Mouse (Mus musculus) small intestine, adult 2 months (tissue): ENCODE data around the gene Armc8. TPM values are rescaled to one million over a fixed set of nuclear protein-coding genes. Genes with fewer than 3 reads are reported as not detected.

ENCODE experiments used
- H3K27ac ChIP-seq: fragments of 200-500 bp; 2 replicates; pipeline ENCODE4 v1.5.1; 2012; ENCODE audit warnings: low read depth, low read length, control low read depth, inconsistent platforms; ENCODE audit not compliant: insufficient read depth
- H3K27me3 ChIP-seq: fragments of 200-500 bp; 2 replicates; pipeline ENCODE4 v1.6.1; 2012; ENCODE audit warnings: mild to moderate bottlenecking, moderate library complexity, low read length, inconsistent platforms; ENCODE audit not compliant: control insufficient read depth, insufficient read depth
- H3K36me3 ChIP-seq: fragments of 200-500 bp; 2 replicates; pipeline ENCODE4 v1.6.1; 2012; ENCODE audit warnings: mild to moderate bottlenecking, low read length, control low read depth, inconsistent platforms; ENCODE audit not compliant: control insufficient read depth, insufficient read depth
- H3K4me1 ChIP-seq: fragments of 200-500 bp; 2 replicates; pipeline ENCODE4 v1.6.1; 2012; ENCODE audit warnings: low read length, inconsistent platforms, mixed read lengths; ENCODE audit not compliant: control insufficient read depth, insufficient read depth, insufficient read length
- H3K4me3 ChIP-seq: fragments of 200-500 bp; 2 replicates; pipeline ENCODE4 v1.5.1; 2012; ENCODE audit warnings: low read depth, mild to moderate bottlenecking, control low read depth, inconsistent platforms, low read length, moderate library complexity
- CTCF ChIP-seq: fragments of 200-500 bp; IDR thresholded peaks from 2 replicates; pipeline ENCODE4 v1.5.1; 2012; ENCODE audit warnings: low read depth, mild to moderate bottlenecking, control low read depth, inconsistent platforms, low read length, moderate library complexity, mixed read lengths; ENCODE audit not compliant: insufficient replicate concordance, insufficient read length; ENCODE audit errors: extremely low read depth
- POLR2A ChIP-seq: fragments of 200-500 bp; IDR thresholded peaks from 2 replicates; pipeline ENCODE4 v1.6.1; 2012; ENCODE audit warnings: low read depth, mild to moderate bottlenecking, control low read depth, inconsistent platforms, low read length, moderate library complexity
- WGBS: fragments of 180-500 bp; shearing (Covaris S2); methylation state at CpG from one replicate; pipeline ENCODE4 v1.1.7; 2018; 5-methylcytosine and 5-hydroxymethylcytosine counted together
- polyA plus RNA-seq: library from polyadenylated mRNA; depleted of rRNA; stranded (reverse); fragments of >200 nt; gene quantifications from 2 replicates; pipeline ENCODE4 v1.2.3, GENCODE M21; 2012

The Armc8 gene
- polyA plus RNA-seq, 1 experiment: 9.5 TPM

DNA sequence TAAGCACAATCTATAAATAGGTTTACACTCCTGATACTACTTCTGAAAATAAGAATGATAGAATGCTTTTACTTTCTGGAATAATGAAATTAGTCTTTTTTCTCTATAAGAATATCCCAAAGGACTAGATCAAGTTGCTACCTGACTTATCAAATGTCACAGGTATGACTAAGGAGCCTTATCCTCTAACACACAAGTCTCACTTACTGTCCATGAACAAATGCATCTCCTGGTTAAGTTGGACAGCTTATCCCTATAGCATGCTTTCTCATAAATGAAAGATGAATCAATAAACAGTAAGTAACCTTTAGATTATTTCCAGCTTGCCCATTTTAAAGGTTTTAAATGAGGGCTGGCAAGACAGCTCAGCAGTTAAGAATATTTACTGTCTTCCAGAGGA lies 84.1 kb downstream of the Armc8 start:
- no peak overlapping the region for H3K27ac ChIP-seq
- TF ChIP-seq CTCF: no peak
- no peak for TF ChIP-seq POLR2A
- peaks cover 29% of the 10 kb centered on the region for H3K36me3 ChIP-seq
- no peaks in the 10 kb centered on the region for H3K27me3 ChIP-seq
- H3K4me1 ChIP-seq: peaks cover 5% of the 10 kb centered on the region; the same call in 1 of the 2 replicates
- no peak overlapping the region for H3K4me3 ChIP-seq

GRCm38 (mm10) chr9:99483191-99483590 lies 85.5 kb downstream of the Armc8 start:
- Histone ChIP-seq H3K4me1 (peaks cover 15% of the 10 kb centered on the region), H3K27me3 (no peaks in the 10 kb centered on the region), H3K36me3 (peaks cover 28% of the 10 kb centered on the region), H3K4me3 (no peak overlapping the region), H3K27ac (no peak overlapping the region)
- 92% methylated on average over 4 of the region's 4 CpGs for WGBS
- TF ChIP-seq CTCF: no peak

DNA sequence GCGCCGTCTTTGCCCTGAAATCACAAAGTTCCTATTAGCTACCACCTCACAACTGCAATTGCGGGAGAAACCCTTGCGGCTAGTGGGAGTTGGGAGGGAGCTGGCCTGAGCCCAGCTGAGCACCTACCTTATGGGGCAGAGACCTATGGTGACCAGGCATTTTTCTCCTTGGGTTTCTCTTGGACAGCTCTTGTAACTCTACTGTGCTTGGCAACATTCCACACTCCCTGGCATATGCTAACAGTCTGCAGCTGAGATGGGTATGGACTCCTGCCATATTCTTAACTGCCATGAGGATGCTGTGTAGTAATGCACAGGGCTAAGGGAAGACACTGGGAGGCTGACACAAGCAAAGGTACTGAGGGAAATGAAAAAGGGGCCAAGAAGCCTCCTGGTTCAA lies 87.9 kb downstream of the Armc8 start:
- Histone ChIP-seq H3K36me3 (peaks cover 18% of the 10 kb centered on the region), H3K4me1 (peaks cover 15% of the 10 kb centered on the region), H3K27ac (peak overlapping the region; percentile 58; the same call in 1 of the 2 replicates), H3K4me3 (no peak overlapping the region), H3K27me3 (no peaks in the 10 kb centered on the region)
- no peak for TF ChIP-seq CTCF
- TF ChIP-seq POLR2A: no peak
- 33% methylated on average over 4 of the region's 4 CpGs for WGBS

DNA sequence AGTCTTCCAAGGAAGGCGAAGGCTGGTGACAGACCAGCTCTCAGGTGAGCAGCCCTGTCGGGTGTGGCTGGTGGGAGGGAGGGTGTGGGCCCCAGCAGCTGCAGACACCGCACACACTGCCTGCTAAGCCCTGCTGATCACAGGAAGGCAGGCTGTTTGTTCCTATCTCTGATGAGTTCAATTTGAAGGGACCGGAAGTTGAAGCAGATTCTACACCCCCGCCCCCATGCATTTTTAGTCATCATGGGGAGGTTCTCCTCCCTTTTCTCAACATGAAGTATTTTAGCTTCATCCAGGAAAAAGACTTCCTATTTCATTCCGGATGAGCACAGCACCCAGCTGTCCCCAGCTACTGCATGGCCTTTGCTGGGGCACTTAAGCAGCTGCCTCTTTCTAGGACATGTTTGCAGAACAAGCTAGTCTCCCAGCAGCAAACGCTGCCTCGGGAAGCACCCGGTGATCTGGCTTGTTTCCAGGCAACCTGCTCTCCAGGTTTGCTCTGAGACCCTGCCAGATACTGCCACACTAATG lies 89.5 kb downstream of the Armc8 start:
- TF ChIP-seq CTCF (no peak), POLR2A (no peak)
- Histone ChIP-seq H3K4me1 (peaks cover 13% of the 10 kb centered on the region), H3K27ac (peak overlapping the region; percentile 50), H3K36me3 (peaks cover 18% of the 10 kb centered on the region), H3K27me3 (no peaks in the 10 kb centered on the region), H3K4me3 (no peak overlapping the region)
- 26% methylated on average over 9 of the region's 9 CpGs for WGBS

GRCm38 (mm10) chr9:99471334-99471733 lies 97.4 kb downstream of the Armc8 start:
- no peaks in the 10 kb centered on the region for H3K27me3 ChIP-seq
- TF ChIP-seq CTCF (no peak), POLR2A (no peak)
- H3K27ac ChIP-seq: peak overlapping the region; percentile 46
- 37% methylated on average over 7 of the region's 7 CpGs for WGBS
- peaks cover 3% of the 10 kb centered on the region; the same call in 1 of the 2 replicates for H3K36me3 ChIP-seq
- H3K4me1 ChIP-seq: peaks cover 20% of the 10 kb centered on the region; the same call in 1 of the 2 replicates
- no peak overlapping the region for H3K4me3 ChIP-seq

GRCm38 (mm10) chr9:99470347-99471092 lies 98.2 kb downstream of the Armc8 start:
- no peaks in the 10 kb centered on the region for H3K27me3 ChIP-seq
- peaks cover 20% of the 10 kb centered on the region; the same call in 1 of the 2 replicates for H3K4me1 ChIP-seq
- H3K27ac ChIP-seq: peak overlapping the region; percentile 100
- peak overlapping the region; percentile 32 for H3K4me3 ChIP-seq
- TF ChIP-seq CTCF (peak; percentile 10; the same call in 1 of the 2 replicates), POLR2A (no peak; the same call in 1 of the 2 replicates)
- no peaks in the 10 kb centered on the region; the same call in 1 of the 2 replicates for H3K36me3 ChIP-seq
- 22% methylated on average over 16 of the region's 16 CpGs for WGBS

- no peaks in the 10 kb centered on the region for H3K27me3 ChIP-seq
- H3K36me3 ChIP-seq: no peaks in the 10 kb centered on the region
- peak overlapping the region; percentile 100 for H3K27ac ChIP-seq
- TF ChIP-seq POLR2A (no peak), CTCF (peak; percentile 63; the same call in 1 of the 2 replicates)
- peaks cover 20% of the 10 kb centered on the region; the same call in 1 of the 2 replicates for H3K4me1 ChIP-seq
- WGBS: 38% methylated on average over 8 of the region's 8 CpGs
- no peak overlapping the region for H3K4me3 ChIP-seq
Observed at GRCm38 (mm10) chr9:99469681-99470273, 98.9 kb downstream of the Armc8 start.
